Mouse (Mus musculus): Measurements from ENCODE around the gene Iars. TPM values are rescaled to one million over a fixed set of nuclear protein-coding genes. Genes with fewer than 3 reads are reported as not detected.
A peak's percentile ranks its signal among the peaks of the same experiment; 100 is the strongest.

Iars gene
- polyA plus RNA-seq, 1 experiment from 2014 or later, result 52.6 TPM

- H3K9me3 ChIP-seq (ENCODE audit: control insufficient read depth, low read length), result no peaks in the 10 kb centered on the region
- under 1% methylated on average over 68 of the region's 68 CpGs for WGBS
- H3K9ac ChIP-seq, result peak within 1 kb of the TSS; percentile 48
- H3K4me1 ChIP-seq (replicated peaks; ENCODE audit: control insufficient read depth, insufficient read depth, low read length), result peaks cover 12% of the 10 kb centered on the region
- peak within 1 kb of the TSS; percentile 61 for H3K4me3 ChIP-seq (replicated peaks; ENCODE audit: low read length)
- peak; percentile 100 for ATAC-seq (ENCODE audit: low FRiP score)
- H3K27ac ChIP-seq, result no peak within 1 kb of the TSS
- peaks cover 23% of the 10 kb centered on the region for H3K36me3 ChIP-seq (replicated peaks; ENCODE audit: control insufficient read depth, insufficient read depth)
- H3K4me2 ChIP-seq (replicated peaks), result peak within 1 kb of the TSS; percentile 69
- no peaks in the 10 kb centered on the region for H3K27me3 ChIP-seq (ENCODE audit: control insufficient read depth, insufficient read depth, low read length)
- peak; percentile 100 for DNase-seq (ENCODE audit: low spot score)
Measured at GRCm38 (mm10) chr13:49652481-49653179, 29.3 kb upstream of the Iars start, which contains the start of the genes Cenpp and Nol8. Gene Cenpp, minus strand, starts transcription at chr13:49652785. Gene Nol8, plus strand, starts transcription at chr13:49653078.

- Histone ChIP-seq H3K9ac (peak overlapping the region; percentile 48), H3K27ac (no peak overlapping the region), H3K9me3 (ENCODE audit: control insufficient read depth, low read length) (no peaks in the 10 kb centered on the region), H3K4me2 (replicated peaks) (peak overlapping the region; percentile 69), H3K36me3 (replicated peaks; ENCODE audit: control insufficient read depth, insufficient read depth) (peaks cover 24% of the 10 kb centered on the region), H3K4me1 (replicated peaks; ENCODE audit: control insufficient read depth, insufficient read depth, low read length) (peaks cover 12% of the 10 kb centered on the region), H3K27me3 (ENCODE audit: control insufficient read depth, insufficient read depth, low read length) (no peaks in the 10 kb centered on the region), H3K4me3 (replicated peaks; ENCODE audit: low read length) (peak overlapping the region; percentile 61)
- WGBS, result under 1% methylated on average over 16 of the region's 16 CpGs
- ATAC-seq (ENCODE audit: low FRiP score) (peak; percentile 85), DNase-seq (ENCODE audit: low spot score) (no peak)
Measured at GRCm38 (mm10) chr13:49653180-49653541, 28.7 kb upstream of the Iars start.

GRCm38 (mm10) chr13:49677793-49678192 lies 4.1 kb upstream of the Iars start:
- DNase-seq (ENCODE audit: low spot score), result no peak
- 98% methylated on average over 2 of the region's 2 CpGs for WGBS
- Histone ChIP-seq H3K36me3 (replicated peaks; ENCODE audit: control insufficient read depth, insufficient read depth) (peaks cover 57% of the 10 kb centered on the region), H3K4me1 (replicated peaks; ENCODE audit: control insufficient read depth, insufficient read depth, low read length) (peaks cover 7% of the 10 kb centered on the region), H3K4me2 (replicated peaks) (no peak overlapping the region), H3K27me3 (ENCODE audit: control insufficient read depth, insufficient read depth, low read length) (no peaks in the 10 kb centered on the region), H3K4me3 (replicated peaks; ENCODE audit: low read length) (no peak overlapping the region), H3K9ac (no peak overlapping the region), H3K27ac (no peak overlapping the region), H3K9me3 (ENCODE audit: control insufficient read depth, low read length) (no peaks in the 10 kb centered on the region)
- no peak for ATAC-seq (ENCODE audit: low FRiP score)

- H3K27me3 ChIP-seq (ENCODE audit: control insufficient read depth, insufficient read depth, low read length), result no peaks in the 10 kb centered on the region
- no peak for DNase-seq (ENCODE audit: low spot score)
- ATAC-seq (ENCODE audit: low FRiP score), result peak; percentile 78
- H3K36me3 ChIP-seq (replicated peaks; ENCODE audit: control insufficient read depth, insufficient read depth), result peaks cover 18% of the 10 kb centered on the region
- no peaks in the 10 kb centered on the region for H3K9me3 ChIP-seq (ENCODE audit: control insufficient read depth, low read length)
- H3K4me3 ChIP-seq (replicated peaks; ENCODE audit: low read length), result peak overlapping the region; percentile 48
- WGBS, result under 1% methylated on average over 20 of the region's 20 CpGs
- H3K27ac ChIP-seq, result no peak overlapping the region
- H3K9ac ChIP-seq, result peak overlapping the region; percentile 61
- peaks cover 13% of the 10 kb centered on the region for H3K4me1 ChIP-seq (replicated peaks; ENCODE audit: control insufficient read depth, insufficient read depth, low read length)
- peak overlapping the region; percentile 79 for H3K4me2 ChIP-seq (replicated peaks)
Measured at GRCm38 (mm10) chr13:49682233-49682846, 440 bp downstream of the Iars start.

GRCm38 (mm10) chr13:49684266-49684665 lies 2.4 kb downstream of the Iars start:
- no peak overlapping the region for H3K4me2 ChIP-seq (replicated peaks)
- no peak overlapping the region for H3K9ac ChIP-seq
- H3K27me3 ChIP-seq (ENCODE audit: control insufficient read depth, insufficient read depth, low read length), result no peaks in the 10 kb centered on the region
- H3K9me3 ChIP-seq (ENCODE audit: control insufficient read depth, low read length), result no peaks in the 10 kb centered on the region
- H3K27ac ChIP-seq, result no peak overlapping the region
- 39% methylated on average over 4 of the region's 4 CpGs for WGBS
- ATAC-seq (ENCODE audit: low FRiP score), result no peak
- peaks cover 13% of the 10 kb centered on the region for H3K4me1 ChIP-seq (replicated peaks; ENCODE audit: control insufficient read depth, insufficient read depth, low read length)
- DNase-seq (ENCODE audit: low spot score), result no peak
- H3K36me3 ChIP-seq (replicated peaks; ENCODE audit: control insufficient read depth, insufficient read depth), result peaks cover 19% of the 10 kb centered on the region
- H3K4me3 ChIP-seq (replicated peaks; ENCODE audit: low read length), result no peak overlapping the region

GRCm38 (mm10) chr13:49691056-49691455 lies 9.2 kb downstream of the Iars start:
- Histone ChIP-seq H3K4me3 (replicated peaks; ENCODE audit: low read length) (no peak overlapping the region), H3K4me2 (replicated peaks) (no peak overlapping the region), H3K27ac (no peak overlapping the region), H3K27me3 (ENCODE audit: control insufficient read depth, insufficient read depth, low read length) (no peaks in the 10 kb centered on the region), H3K36me3 (replicated peaks; ENCODE audit: control insufficient read depth, insufficient read depth) (peaks cover 61% of the 10 kb centered on the region), H3K9ac (no peak overlapping the region), H3K4me1 (replicated peaks; ENCODE audit: control insufficient read depth, insufficient read depth, low read length) (no peaks in the 10 kb centered on the region), H3K9me3 (ENCODE audit: control insufficient read depth, low read length) (no peaks in the 10 kb centered on the region)
- ATAC-seq (ENCODE audit: low FRiP score), result no peak
- no peak for DNase-seq (ENCODE audit: low spot score)
- WGBS, result 99% methylated on average over 5 of the region's 5 CpGs

GRCm38 (mm10) chr13:49703216-49703779 lies 21.4 kb downstream of the Iars start:
- DNase-seq (ENCODE audit: low spot score) (no peak), ATAC-seq (ENCODE audit: low FRiP score) (no peak)
- H3K36me3 ChIP-seq (replicated peaks; ENCODE audit: control insufficient read depth, insufficient read depth), result peaks cover 82% of the 10 kb centered on the region
- H3K27ac ChIP-seq, result no peak overlapping the region
- WGBS, result 85% methylated on average over 11 of the region's 11 CpGs
- no peak overlapping the region for H3K4me2 ChIP-seq (replicated peaks)
- H3K4me1 ChIP-seq (replicated peaks; ENCODE audit: control insufficient read depth, insufficient read depth, low read length), result no peaks in the 10 kb centered on the region
- H3K4me3 ChIP-seq (replicated peaks; ENCODE audit: low read length), result no peak overlapping the region
- H3K9me3 ChIP-seq (ENCODE audit: control insufficient read depth, low read length), result no peaks in the 10 kb centered on the region
- no peak overlapping the region for H3K9ac ChIP-seq
- H3K27me3 ChIP-seq (ENCODE audit: control insufficient read depth, insufficient read depth, low read length), result no peaks in the 10 kb centered on the region

- Histone ChIP-seq H3K4me2 (replicated peaks) (no peak overlapping the region), H3K36me3 (replicated peaks; ENCODE audit: control insufficient read depth, insufficient read depth) (peaks cover 99% of the 10 kb centered on the region), H3K4me1 (replicated peaks; ENCODE audit: control insufficient read depth, insufficient read depth, low read length) (no peaks in the 10 kb centered on the region), H3K9ac (no peak overlapping the region), H3K27me3 (ENCODE audit: control insufficient read depth, insufficient read depth, low read length) (no peaks in the 10 kb centered on the region), H3K27ac (peak overlapping the region; percentile 43; the same call in 1 of the 2 replicates), H3K4me3 (replicated peaks; ENCODE audit: low read length) (no peak overlapping the region), H3K9me3 (ENCODE audit: control insufficient read depth, low read length) (no peaks in the 10 kb centered on the region)
- 46% methylated on average over 3 of the region's 3 CpGs for WGBS
- peak; percentile 70; the same call in 1 of the 2 replicates for ATAC-seq (ENCODE audit: low FRiP score)
- DNase-seq (ENCODE audit: low spot score), result peak; percentile 29
Measured at GRCm38 (mm10) chr13:49706032-49706690, 24.3 kb downstream of the Iars start.

- WGBS, result 87% methylated on average over 8 of the region's 8 CpGs
- Histone ChIP-seq H3K36me3 (replicated peaks; ENCODE audit: control insufficient read depth, insufficient read depth) (peaks cover 98% of the 10 kb centered on the region), H3K9ac (no peak overlapping the region), H3K4me1 (replicated peaks; ENCODE audit: control insufficient read depth, insufficient read depth, low read length) (no peaks in the 10 kb centered on the region), H3K27me3 (ENCODE audit: control insufficient read depth, insufficient read depth, low read length) (no peaks in the 10 kb centered on the region), H3K4me3 (replicated peaks; ENCODE audit: low read length) (no peak overlapping the region), H3K27ac (no peak overlapping the region), H3K9me3 (ENCODE audit: control insufficient read depth, low read length) (no peaks in the 10 kb centered on the region), H3K4me2 (replicated peaks) (no peak overlapping the region)
- ATAC-seq (ENCODE audit: low FRiP score) (no peak), DNase-seq (ENCODE audit: low spot score) (no peak)
Measured at GRCm38 (mm10) chr13:49708311-49708710, 26.4 kb downstream of the Iars start.

Data from hindbrain, embryonic 14.5 days (tissue).